Mouse (Mus musculus) B cell, adult 2 months (primary cell): ENCODE data around the gene Fat3.

ENCODE experiments used
- DNase-seq, 2 experiments: peaks; one replicate each; pipeline ENCODE4 v3.0.0; 2022

The Fat3 gene

GRCm38 (mm10) chr9:16428589-16428988 lies 72.5 kb downstream of the Fat3 start:
- no peak for DNase-seq

GRCm38 (mm10) chr9:16422707-16423106 lies 78.4 kb downstream of the Fat3 start:
- DNase-seq: no peak

GRCm38 (mm10) chr9:16402815-16403214 lies 98.3 kb downstream of the Fat3 start:
- no peak for DNase-seq

- DNase-seq: no peak
Measured at GRCm38 (mm10) chr9:16398734-16399686, 102.1 kb downstream of the Fat3 start.

GRCm38 (mm10) chr9:16389141-16389540 lies 111.9 kb downstream of the Fat3 start:
- no peak for DNase-seq

GRCm38 (mm10) chr9:16387527-16387926 lies 113.6 kb downstream of the Fat3 start:
- no peak for DNase-seq

GRCm38 (mm10) chr9:16363713-16364112 lies 137.4 kb downstream of the Fat3 start:
- DNase-seq: no peak

DNA sequence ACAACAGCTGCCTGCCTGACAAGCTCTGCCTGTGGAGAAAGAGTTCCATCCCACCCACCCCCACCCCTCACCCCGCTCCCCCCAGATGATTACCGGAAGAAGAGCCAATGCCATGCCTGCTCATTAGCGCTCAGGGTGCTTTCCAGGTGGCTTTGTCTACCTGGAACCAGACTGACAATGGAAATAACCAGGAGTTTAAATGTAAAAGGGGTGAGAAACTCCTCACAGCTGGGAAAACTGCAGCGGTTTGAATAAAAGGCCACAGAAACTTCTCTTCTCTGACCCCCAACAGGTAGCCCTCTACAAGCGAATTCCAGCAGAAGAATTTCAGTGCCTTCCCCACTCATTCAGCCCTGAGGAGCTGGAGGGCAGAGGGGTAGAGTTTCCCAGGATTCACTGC lies 139.3 kb downstream of the Fat3 start:
- no peak for DNase-seq

- no peak for DNase-seq
Measured at GRCm38 (mm10) chr9:16356636-16357035, 144.4 kb downstream of the Fat3 start.

DNA sequence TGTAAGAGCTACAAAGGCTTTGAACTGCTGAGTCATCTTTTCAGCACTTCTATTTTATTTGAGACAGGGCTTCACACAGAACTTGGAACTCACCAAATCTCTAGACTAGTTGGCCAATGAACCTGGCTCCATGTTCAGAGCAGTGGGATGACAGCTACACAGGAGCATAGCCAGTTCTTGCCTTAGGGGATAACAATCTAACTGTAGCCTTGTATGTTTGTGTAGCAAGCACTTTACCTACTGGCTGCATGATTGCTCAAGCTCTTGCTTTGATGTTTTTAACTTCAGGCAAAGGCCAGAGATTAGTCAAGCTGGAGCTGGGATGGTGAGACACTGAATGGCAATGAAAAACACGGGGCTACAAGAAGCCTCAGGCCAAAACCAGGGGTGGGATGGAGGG lies 146.2 kb downstream of the Fat3 start:
- DNase-seq: no peak

DNA sequence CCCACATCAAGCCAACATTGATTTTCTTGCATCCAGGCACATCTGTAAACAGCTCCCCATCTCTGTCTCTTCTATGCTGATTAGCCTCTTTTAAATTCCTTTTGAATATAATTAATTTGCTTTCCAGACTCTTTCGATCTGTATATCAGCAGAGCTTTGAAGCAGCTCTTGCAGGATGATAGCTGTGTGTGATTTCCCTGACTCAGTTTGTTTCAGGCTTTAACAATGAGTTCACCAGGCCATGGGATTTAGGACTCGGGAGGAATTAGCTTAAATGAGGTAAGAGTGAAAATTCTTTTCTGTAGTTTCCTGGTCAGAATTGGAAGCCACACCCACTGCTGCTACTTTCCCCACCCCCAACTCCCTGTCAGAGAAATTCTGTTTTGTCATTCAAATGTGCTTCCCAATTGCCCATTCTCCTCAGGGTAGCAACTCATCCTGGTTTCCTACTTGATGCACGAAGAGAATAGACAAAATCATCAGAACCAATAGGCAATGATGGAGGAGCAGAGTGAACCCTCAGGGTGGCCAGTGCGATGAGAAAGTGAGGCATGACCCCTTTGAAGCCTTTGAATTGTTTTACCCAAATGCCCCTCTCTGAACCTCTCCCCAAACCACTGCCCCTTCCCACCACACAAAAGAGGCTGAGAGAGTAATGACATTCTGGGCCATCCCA lies 147.9 kb downstream of the Fat3 start:
- no peak for DNase-seq

DNA sequence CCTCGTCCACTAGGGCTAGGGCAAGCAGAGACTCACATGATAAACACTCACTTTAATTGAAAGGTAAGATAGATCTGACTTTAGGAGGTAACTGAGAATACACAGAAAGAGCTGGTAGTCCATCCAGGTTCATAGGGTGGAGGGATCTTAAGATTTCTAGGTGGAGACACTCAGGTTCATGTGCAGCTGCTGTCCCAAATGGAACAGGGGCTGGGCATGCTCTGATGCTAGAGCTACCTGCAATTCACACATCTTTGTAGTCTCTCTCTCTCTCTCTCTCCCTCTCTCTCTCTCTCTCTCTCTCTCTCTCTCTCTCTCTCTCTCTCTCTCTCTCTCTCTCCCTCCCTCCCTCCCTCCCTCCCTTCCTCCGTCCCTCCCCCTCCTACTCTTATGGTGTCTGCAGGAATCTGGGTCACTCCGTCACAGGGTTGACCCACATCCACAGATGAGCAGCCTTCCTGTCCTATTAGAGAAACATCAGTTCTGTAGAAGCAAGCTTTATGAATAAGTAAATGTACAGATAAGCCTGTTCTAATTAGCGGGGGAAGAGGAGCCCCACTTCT lies 148.5 kb downstream of the Fat3 start:
- DNase-seq: no peak

DNA sequence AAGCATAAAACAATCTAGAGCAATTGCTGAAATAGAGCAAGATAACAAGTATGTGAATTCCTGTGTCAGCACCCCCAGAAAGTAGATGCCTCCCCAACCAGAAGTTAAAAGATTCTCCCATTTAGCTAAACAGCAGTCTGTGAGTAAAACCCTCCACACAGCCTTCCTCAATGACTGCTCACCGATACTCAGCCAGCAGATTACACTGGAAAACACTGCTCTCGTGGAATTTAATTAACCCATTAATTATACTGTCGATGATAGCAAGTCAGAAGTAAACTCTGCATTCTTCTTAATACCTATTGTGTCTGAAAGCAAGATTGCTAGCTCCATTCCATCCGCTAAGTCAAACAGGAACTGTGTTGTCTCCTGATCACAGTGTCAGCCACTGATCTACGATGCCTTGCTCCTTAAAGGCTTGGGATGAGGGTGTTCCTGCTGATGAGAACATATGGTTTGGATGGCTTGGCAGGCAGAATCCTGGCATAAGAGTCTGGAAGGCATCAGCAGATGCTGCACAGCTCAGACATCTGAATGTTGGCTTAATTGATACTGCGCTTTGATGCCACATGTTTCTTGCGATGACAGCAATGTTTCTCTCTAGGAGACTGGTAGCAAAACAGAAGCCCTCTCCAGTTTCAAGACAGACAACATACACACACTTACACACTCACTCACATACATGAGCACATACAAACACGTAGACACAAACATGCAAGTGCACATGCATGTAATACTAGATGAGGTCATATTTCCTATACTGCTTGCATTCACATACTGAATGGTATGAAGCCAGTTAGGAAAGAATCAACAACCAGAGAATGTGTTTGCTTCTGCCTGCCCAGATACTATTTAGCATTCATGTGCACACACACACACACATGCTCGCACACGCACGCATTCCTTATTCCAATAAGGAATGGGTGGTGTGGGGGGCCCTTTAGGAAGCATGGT lies 155.9 kb downstream of the Fat3 start:
- DNase-seq: no peak

DNA sequence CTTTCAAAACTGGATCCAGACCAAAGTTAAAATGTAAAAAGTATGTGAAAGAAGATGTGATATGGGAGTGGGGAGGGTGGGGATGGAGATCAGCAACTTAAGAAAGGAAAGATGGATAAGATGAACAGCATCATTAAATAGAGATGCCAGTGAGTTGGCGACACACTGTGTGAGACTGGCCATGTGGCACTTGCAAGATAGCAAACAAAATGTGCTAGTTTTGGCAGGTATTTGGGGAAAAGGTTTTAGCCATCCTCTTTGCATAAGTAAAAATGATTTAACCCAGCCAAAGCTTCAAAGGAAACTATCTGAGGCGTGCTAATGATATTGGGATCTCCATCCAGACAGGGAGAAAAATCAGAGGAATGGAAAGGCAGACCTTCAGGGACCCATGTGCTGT lies 157.9 kb downstream of the Fat3 start:
- DNase-seq: no peak

GRCm38 (mm10) chr9:16342577-16342976 lies 158.5 kb downstream of the Fat3 start:
- DNase-seq: no peak

GRCm38 (mm10) chr9:16330290-16330984 lies 170.6 kb downstream of the Fat3 start:
- no peak for DNase-seq

GRCm38 (mm10) chr9:16318957-16319356 lies 182.1 kb downstream of the Fat3 start:
- DNase-seq: no peak

- DNase-seq: no peak
Measured at GRCm38 (mm10) chr9:16312599-16313197, 188.4 kb downstream of the Fat3 start.

- no peak for DNase-seq
Measured at GRCm38 (mm10) chr9:16310855-16311848, 189.9 kb downstream of the Fat3 start.

DNA sequence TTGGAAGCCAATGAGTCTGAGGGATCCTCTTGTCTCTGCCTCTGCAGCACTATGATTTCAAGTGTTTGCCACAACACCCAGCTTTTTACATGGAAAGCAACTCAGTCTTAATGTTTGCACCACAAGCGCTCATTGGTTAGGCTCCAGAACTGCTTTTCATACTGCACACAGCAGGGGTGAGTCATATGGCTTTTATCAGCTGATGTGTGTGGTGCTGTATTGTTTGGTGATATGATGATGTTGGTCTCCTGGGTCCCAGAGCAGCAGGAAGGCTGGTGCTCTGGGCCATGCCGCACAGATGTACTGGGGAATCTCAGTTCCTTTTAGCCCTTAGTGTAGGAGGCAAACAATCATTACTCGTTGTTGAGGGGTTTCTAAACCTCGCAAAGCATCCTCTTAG lies 190.8 kb downstream of the Fat3 start:
- no peak for DNase-seq
